Mouse (Mus musculus) left cerebral cortex, adult 8-10 months (tissue): Measurements from ENCODE around the gene Kif13a. TPM values are rescaled to one million over a fixed set of nuclear protein-coding genes. Genes with fewer than 3 reads are reported as not detected.

Source experiments
- DNase-seq, 2 experiments: peaks; one replicate each; pipeline ENCODE4 v3.0.0; 2022; ENCODE audit warnings: low spot score in 2 of 2
- total RNA-seq, 4 experiments: library from RNA; stranded (reverse); gene quantifications; 2 replicates each; pipeline ENCODE4 v1.2.4; 2022

The Kif13a gene
- total RNA-seq, 4 experiments from 2014 or later: 25.6 to 27.6 (median 26.7) TPM

DNA sequence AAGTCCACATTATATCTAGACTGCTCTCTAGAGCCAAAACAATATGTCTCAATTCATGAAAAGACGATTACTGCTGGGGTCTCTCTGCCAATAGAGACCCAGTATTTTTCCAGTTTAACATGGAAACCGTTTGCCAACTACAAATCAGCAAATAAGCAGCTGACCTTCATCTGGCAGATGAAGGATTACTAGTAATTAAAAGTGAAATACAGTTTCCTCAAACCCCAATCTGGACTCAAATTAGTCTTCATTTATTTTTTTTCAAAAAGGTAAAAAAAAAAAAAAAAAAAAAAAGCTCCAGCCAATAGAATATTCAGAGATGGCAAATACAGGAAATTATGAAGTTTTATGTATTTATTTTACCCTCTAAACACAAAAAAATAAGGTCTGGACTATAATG is 199.7 kb downstream of the Kif13a start:
- no peak for DNase-seq

DNA sequence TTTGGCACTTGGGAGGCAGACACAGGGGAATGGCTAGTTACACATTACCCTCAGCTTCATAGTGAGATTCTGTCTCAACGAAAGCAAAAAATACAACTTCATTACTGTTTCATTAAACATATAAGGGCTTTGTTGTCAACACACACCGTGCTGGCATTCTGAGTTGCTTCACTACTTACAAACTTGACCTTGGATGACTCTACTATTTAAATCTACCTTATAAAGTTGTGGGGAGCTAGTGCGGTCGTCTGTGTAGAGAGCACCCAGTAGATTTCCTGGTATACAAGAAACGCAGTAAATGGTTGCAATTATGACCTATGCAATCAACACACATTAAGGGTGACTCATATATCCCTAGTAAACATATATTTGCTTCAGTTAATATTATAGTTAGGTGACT is 201.3 kb downstream of the Kif13a start:
- DNase-seq: no peak

DNA sequence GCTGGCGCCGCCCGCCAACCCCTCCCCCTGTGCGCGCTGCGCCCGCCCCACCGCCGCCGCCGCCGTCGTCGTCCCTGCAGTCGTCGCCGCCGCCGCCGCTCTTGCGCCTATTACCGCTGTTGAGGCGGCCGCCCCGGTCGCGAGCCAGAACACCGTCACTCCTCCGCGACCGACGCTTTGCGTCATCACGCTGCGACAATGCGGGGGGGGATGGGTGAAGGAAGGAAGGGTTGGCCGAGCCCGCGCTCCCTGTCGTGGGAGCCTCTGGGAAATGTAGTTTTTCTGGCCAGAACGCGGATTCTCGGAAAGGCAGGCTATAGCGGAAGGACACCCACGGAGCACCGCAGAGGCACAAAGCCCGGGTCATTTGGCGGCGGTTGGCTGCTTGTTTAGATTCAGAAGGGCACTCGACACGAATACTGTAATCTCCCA is 201.8 kb downstream of the Kif13a start, which contains the start of gene Nup153:
Nup153 (minus strand) TSS at position 104 of the 432 bp plus-strand sequence.
- peak; percentile 98 to 100 for DNase-seq

DNA sequence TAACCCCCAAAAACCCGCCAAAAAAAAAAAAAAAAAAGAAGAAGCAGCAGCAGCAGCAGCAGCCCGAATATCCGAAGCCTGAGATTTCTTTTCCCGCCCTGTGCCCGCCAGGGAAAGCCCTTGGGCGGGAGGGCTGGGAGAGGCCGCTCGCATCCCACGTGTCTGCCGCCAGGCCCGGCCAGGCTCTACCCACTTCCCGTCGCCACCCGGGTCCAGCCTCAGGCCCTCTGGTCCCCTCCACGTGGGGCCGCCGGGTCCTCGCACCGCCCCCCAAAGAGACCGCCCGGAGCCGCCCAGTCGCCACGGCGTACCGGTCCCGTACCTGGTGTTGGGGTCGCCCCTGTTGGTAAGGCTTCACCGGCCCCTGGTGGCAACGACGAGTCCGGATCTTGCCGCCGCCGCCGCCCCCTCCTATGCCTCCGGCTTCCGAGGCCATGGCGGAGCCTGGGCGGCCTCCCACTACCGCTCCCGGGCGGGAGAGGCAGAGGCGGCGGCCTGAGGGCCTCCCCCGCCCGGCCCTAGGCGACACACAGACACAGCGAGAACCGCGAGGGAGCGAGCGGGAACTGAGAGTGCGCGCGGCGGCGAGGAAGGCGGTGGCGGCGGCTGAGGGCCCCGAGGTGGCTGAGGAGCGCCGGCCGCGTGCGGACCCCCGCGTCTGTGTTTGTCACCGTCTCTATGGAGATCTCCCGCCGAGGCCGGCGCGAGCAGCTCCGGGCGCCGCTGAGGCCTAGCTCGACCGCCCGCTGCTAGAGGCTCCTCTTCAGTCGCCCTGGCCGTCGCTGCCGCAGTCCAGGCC is 202.4 kb downstream of the Kif13a start:
- peak; percentile 44 to 53 for DNase-seq

DNA sequence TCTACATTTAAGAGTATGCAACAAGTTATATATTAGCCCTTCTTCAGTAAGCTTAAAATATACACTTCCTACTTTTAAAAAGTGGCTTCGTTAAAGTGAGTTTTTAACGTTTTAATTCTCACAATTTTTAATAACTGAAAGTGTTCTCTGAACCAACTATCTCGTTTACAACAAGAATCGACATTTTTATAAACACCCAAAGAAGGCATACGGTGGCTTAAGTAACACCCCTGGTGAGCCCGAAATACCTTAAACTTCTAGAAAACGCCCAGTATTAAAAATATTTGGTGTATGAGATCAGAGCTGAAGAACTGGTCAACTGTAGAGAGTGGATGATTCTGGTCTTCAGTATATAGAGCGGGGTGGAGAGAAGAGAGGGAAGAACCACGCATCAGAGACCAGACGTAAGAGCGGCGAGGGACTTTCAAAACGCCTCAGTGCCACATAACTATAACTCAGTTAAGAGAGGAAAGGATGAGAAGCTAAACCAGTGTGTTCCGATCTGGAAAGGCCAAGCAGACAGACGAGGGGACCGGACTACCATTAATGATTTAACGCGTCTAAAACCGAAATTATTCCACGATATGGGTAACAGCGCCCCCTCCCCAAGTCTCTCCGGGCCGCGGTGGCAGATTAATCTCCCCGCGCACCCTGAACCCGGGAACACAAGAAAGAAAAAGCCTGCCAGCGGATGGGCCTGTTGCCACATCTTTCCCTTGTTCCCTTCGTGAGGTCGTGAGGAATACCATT is 203.2 kb downstream of the Kif13a start:
- no peak for DNase-seq

DNA sequence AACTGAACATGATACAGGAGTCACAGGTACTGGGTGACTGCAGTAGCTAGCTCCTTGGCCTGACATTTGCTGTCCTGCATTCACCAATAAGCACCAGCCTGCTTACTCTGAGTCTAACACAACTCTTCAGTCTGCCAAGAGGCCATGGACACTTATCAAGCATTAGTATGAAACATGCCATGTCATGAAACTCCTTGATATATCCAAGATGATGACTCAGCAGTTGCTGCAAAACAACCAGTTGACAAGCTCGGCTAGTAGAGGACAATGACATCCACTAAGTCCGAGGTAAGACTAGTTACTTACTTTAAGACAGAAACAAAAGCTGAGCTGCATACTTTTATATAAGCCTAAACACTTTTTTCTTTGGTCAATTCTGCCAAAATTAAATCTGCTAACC is 204.4 kb downstream of the Kif13a start:
- DNase-seq: no peak

DNA sequence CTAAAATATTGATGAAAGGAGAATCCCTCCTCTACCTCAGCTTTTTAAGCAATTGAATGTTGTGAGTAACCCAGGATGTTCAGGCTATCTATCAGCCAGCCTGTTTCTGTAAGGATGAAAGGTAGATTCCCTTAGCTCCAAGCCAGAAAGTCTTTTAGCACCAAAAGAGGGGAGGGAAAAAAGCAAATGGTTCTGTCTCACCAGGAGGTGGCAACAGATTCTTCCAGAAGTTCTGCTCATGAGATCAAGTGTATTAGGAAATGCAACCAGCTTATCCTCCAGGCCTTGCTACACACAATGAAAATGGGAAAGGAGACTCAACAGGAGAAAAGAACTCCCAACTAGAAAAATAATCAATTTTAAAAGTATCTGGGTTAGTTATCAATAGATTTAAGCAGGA is 205.3 kb downstream of the Kif13a start:
- DNase-seq: no peak

DNA sequence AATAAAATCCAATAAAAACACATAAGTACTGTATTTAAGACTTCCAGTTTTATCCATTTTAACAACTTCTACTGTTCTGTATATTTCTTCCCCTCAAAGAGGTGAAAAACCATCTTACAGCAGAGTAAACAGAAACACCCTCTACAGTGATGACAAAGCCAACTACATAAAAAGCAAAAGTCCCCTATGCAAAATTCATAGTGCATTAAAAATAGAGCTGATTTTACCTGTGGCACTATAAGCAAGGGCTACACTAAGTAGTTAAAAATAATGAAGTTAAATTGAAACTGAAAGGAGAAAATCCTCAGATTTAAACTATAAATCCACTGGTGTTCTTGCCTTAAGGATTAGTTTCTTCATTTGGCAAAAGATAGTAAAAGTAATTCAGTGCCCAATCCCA is 208.7 kb downstream of the Kif13a start:
- DNase-seq: no peak

DNA sequence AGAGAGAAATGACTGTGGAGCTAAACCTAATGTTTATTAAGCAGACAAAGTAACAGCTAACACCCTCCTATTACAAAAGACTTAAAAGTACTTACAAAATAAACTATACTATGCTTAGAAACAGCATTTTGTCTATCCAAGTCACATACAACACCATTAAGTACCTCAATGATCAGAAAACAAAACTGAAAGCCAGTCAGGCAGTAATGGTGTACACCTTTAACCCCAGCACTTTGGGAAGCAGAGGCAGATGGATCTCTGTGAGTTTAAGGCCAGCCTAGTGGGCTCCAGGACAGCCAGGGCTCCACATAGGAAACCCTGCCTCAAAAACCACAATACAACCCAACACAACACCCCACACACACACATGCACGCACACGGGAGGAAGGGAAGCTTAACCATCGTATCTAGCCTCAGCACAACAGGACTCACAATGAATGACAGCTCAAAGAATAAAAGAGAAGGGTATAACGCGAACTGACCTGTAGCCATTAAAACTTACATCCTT is 210.7 kb downstream of the Kif13a start:
- DNase-seq: no peak

DNA sequence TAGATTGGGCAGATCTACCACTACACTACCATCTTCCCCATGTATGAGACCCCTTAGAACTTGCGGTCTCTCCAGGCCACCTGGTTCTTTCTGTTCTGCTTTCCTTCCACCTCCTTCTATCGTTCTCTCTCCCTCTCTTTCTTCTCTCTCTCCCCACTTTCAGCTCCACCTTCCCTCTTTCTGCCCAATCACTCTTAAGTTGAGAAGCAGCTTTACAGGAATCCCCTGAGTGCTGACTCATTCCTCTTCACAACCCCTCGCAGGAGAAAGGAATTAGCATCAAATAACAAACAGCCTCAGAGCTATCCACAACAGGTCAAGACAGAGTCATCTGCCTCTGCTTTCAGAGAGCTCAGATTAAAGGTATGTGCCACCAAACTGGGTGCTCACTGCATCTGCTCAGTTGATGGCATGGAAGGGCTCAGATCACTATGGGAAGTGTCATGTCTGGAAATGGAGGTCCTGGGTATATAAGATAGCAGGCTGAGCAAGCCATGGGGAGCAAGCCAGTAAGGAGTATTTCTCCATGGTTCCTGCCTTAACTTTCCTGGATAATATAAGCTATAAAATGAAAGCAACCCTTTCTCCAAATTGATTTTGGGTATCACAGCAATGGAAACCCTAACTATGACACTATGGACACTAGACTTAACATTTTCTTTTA is 213.6 kb downstream of the Kif13a start:
- DNase-seq: no peak

DNA sequence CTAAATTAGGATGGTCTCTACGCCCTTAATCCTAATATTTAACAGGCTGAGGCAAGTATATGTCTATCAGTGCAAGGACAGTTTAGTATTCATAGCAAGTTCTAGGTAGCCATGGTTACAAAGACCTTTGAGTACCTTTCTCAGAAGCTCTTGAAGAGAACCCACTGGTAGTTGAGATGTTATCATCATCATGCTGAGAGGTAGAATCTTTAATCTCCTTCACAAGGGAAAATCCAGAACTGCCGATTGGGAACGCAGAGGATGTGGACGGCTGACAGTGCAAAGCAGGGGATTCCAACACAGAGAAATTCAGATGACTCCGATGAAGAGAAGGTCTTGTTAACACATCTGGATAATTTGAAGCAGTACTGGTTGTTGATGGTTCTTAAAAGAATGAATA is 216.2 kb downstream of the Kif13a start:
- no peak for DNase-seq

DNA sequence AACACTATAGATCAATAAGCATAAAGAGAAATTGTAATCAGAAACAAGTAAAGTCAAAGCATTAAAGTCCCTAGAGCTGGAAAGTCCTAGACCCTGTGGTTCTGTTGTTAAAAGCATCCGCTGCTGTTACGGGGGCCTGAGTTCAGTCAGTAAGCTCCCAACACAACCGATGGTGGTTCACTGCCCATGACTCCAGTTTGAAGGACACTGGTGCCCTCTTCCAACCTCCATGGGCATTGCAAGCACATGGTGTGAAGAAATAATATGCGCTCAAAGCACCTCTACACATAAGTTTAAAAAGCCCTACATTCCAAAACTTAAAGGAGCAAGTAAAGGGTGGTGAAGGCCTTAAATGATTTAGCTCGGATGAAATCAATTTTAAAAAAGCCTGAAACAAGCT is 226.5 kb downstream of the Kif13a start:
- DNase-seq: no peak

DNA sequence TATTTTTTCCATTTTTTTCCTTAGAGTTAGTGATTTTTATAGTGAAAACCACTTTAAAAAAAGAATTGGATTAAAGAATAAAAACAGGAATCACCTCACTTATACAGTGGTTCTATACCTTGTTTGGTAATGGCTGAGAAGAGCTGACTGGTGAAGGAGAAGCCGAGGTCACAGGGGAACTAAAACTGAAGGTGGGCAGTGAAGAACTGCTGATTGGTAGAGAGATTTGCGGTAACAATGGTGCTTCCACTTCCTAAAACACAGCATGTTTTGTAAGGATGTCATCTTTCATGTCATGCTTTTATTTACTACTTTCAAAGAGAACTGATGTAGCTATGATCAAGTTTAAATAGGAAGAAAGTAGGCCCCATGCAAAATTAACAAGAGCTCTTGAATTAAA is 228.2 kb downstream of the Kif13a start:
- DNase-seq: no peak

DNA sequence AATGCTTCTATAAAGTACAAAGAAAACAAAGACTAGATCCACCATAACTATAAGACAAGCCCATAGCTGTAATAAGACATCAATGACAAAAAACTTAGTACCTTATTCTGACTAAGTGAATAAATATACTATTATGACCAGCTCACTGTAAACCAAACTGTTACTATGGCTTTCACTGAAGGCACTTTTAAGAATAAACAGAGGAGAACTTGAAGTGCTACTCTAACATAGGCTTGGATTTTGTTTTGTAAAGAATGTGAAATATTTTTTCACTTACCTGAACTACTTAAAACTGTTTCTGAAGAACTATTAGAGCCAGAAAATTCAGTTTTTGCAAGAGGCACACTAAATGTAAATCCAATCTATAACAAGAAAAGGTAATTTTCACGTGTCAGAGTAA is 230.3 kb downstream of the Kif13a start:
- DNase-seq: no peak

Other genes starting within 250 kb of the Kif13a start
- 10 to 100 TPM; 47.2 to 54.8 (median 50.0) TPM for gene Nup153, start 201.9 kb downstream of the Kif13a start, total RNA-seq
- 10 to 100 TPM; 15.9 to 17.9 (median 17.3) TPM for gene Nhlrc1, start 85.0 kb upstream of the Kif13a start, total RNA-seq
- 10 to 100 TPM in 1 of 4 experiments, 1 to 10 TPM in 3; 7.5 to 11.3 (median 8.5) TPM for gene Kdm1b, start 113.6 kb upstream of the Kif13a start, total RNA-seq
- gene Tpmt, start 114.9 kb upstream of the Kif13a start, total RNA-seq: 10 to 100 TPM; 10.3 to 12.8 (median 10.5) TPM
- gene Dek, start 176.3 kb upstream of the Kif13a start, total RNA-seq: 10 to 100 TPM; 53.1 to 58.2 (median 56.6) TPM
- gene Rnf144b, start 192.8 kb upstream of the Kif13a start, total RNA-seq: 10 to 100 TPM; 23.9 to 28.6 (median 26.7) TPM